Mouse (Mus musculus) hematopoietic stem cell, adult 5-6 weeks (primary cell): Measurements from ENCODE around the gene Tmem104. TPM values are rescaled to one million over a fixed set of nuclear protein-coding genes. Genes with fewer than 3 reads are reported as not detected.

Experiments
- ATAC-seq, 2 experiments: fragments of 125-278 bp in 1 of 2; replicated peaks in 1 of 2; 2 replicates each; pipeline ENCODE4 v1.8.0; 2016 to 2017; ENCODE audit warnings: inconsistent platforms in 2 of 2, mild to moderate bottlenecking in 2 of 2, moderate number of reproducible peaks in 2 of 2, low read depth in 1 of 2, moderate TSS enrichment in 1 of 2; ENCODE audit not compliant: low FRiP score in 2 of 2, poor library complexity in 2 of 2, severe bottlenecking in 2 of 2, insufficient read depth in 1 of 2, low TSS enrichment in 1 of 2
- total RNA-seq: library from RNA; stranded (forward); fragments of 172-1452, 232-1000 nt; gene quantifications from 2 replicates; pipeline ENCODE4 v1.2.3, GENCODE M21; 2017

Tmem104 gene
- total RNA-seq, 1 experiment from 2014 or later, result 4.0 TPM

- no peak for ATAC-seq
These were observed 90.3 kb downstream of the Tmem104 start for GRCm38 (mm10) chr11:115277604-115277975.

GRCm38 (mm10) chr11:115278176-115278575 lies 90.9 kb downstream of the Tmem104 start:
- no peak for ATAC-seq

- ATAC-seq, result no peak
These were observed 92.4 kb downstream of the Tmem104 start for GRCm38 (mm10) chr11:115279726-115280125.

- ATAC-seq, result no peak
These were observed 95.0 kb downstream of the Tmem104 start for GRCm38 (mm10) chr11:115282295-115282694.

GRCm38 (mm10) chr11:115282723-115283485 lies 95.6 kb downstream of the Tmem104 start:
- no peak for ATAC-seq

GRCm38 (mm10) chr11:115283486-115283765 lies 96.1 kb downstream of the Tmem104 start:
- ATAC-seq, result no peak

GRCm38 (mm10) chr11:115283891-115284620 lies 96.8 kb downstream of the Tmem104 start:
- no peak for ATAC-seq

- peak; percentile 70 to 74 for ATAC-seq
These were observed 98.0 kb downstream of the Tmem104 start for GRCm38 (mm10) chr11:115285282-115285681.

GRCm38 (mm10) chr11:115286201-115286993 lies 99.1 kb downstream of the Tmem104 start:
- ATAC-seq, result no peak

- ATAC-seq, result no peak
These were observed 100.1 kb downstream of the Tmem104 start for GRCm38 (mm10) chr11:115287386-115287785.

GRCm38 (mm10) chr11:115288305-115288704 lies 101.0 kb downstream of the Tmem104 start:
- ATAC-seq, result no peak

- ATAC-seq, result no peak
These were observed 102.6 kb downstream of the Tmem104 start for GRCm38 (mm10) chr11:115289885-115290284.

GRCm38 (mm10) chr11:115290314-115290713 lies 103.0 kb downstream of the Tmem104 start:
- ATAC-seq, result no peak

GRCm38 (mm10) chr11:115290919-115291318 lies 103.6 kb downstream of the Tmem104 start:
- ATAC-seq, result no peak

GRCm38 (mm10) chr11:115291503-115291902 lies 104.2 kb downstream of the Tmem104 start:
- no peak for ATAC-seq

- ATAC-seq, result no peak
These were observed 105.5 kb downstream of the Tmem104 start for GRCm38 (mm10) chr11:115292631-115293375.

GRCm38 (mm10) chr11:115295939-115296338 lies 108.7 kb downstream of the Tmem104 start:
- ATAC-seq, result no peak
